Comparison of ENCODE assay signal across 28 mouse cellular contexts in genomic region chr14:88543601-88544000, GRCm38 (mm10).
DNase-seq lines count a peak whose midpoint lies in the region; ATAC-seq and TF ChIP-seq lines count a peak whose summit lies in the region.
"Had no signal": no experiment of that assay in that cellular context is flagged by ENCODE, and none has a peak within 500 bp of the region (broad histone marks: within the 10 kb centered on the region; RNA-seq: fewer than 3 reads in every experiment).

No protein-coding gene starts in this region.

- no peak overlapping the region for H3K9ac ChIP-seq in heart, embryonic 12.5 days
- H3K9ac ChIP-seq: embryonic facial prominence, embryonic 13.5 days; hindbrain, embryonic 14.5 days; limb, embryonic 12.5 days; liver, embryonic 15.5 days; lung, embryonic 14.5 days; stomach, embryonic 15.5 days had no signal

- 0 out of 2 replicates have a peak overlapping the region, but pooled peaks have one; percentile 53 for H3K27ac ChIP-seq in left cerebral cortex, adult 2 months
- H3K27ac ChIP-seq in heart, embryonic 12.5 days (ENCODE audit: poor library complexity, severe bottlenecking): no peak overlapping the region
- H3K27ac ChIP-seq: embryonic facial prominence, embryonic 13.5 days; forebrain, embryonic 10.5 days; heart, embryonic 10.5 days; hindbrain, embryonic 14.5 days; limb, embryonic 12.5 days; liver, embryonic 15.5 days; stomach, embryonic 15.5 days had no signal

- peak; percentile 100 for ATAC-seq in frontal cortex, adult (ENCODE audit: low TSS enrichment)
- ATAC-seq in heart, embryonic 12.5 days (ENCODE audit: insufficient number of reproducible peaks, low FRiP score): no peak
- ATAC-seq: CD4-positive, CD25-positive, alpha-beta regulatory T cell, adult 4 months; intestine, postnatal 0 days had no signal

- WGBS in heart, embryonic 12.5 days: 80% methylated on average over 3 of the region's 3 CpGs

- no peak for TF ChIP-seq CTCF in left cerebral cortex, adult 2 months (IDR thresholded peaks at IDR 0.05)

- no peak overlapping the region for H3K4me2 ChIP-seq in heart, embryonic 12.5 days
- H3K4me2 ChIP-seq: embryonic facial prominence, embryonic 13.5 days; hindbrain, embryonic 14.5 days; limb, embryonic 12.5 days; liver, embryonic 15.5 days; lung, embryonic 14.5 days; stomach, embryonic 15.5 days had no signal

- DNase-seq in frontal cortex, postnatal 25 days (ENCODE audit: low spot score in 2 of 2): no peak
- DNase-seq in right cerebral cortex, adult 2 months (ENCODE audit: low spot score in 2 of 2): peak; percentile 3 to 7
- no peak for DNase-seq in right cerebral cortex, postnatal 25 days
- no peak for DNase-seq in left cerebral cortex, adult 2 months (ENCODE audit: extremely low spot score in 1 of 2, low spot score in 2 of 2)
- DNase-seq in spleen, postnatal 14 days (ENCODE audit: low spot score in 2 of 2): no peak
- DNase-seq: adrenal gland, postnatal 25 days; cerebellum, adult 11 months; cerebellum, adult 9-11 months; gastrocnemius, postnatal 25 days; heart, adult 11 months; heart, postnatal 4 days; kidney, adult 9 months; kidney, postnatal 10 days; lung, embryonic 14.5 days; lung, postnatal 14 days; midbrain, embryonic 14.5 days; thymus, postnatal 14 days had no signal

- H3K4me1 ChIP-seq in heart, embryonic 12.5 days (replicated peaks): no peaks in the 10 kb centered on the region
- H3K4me1 ChIP-seq: embryonic facial prominence, embryonic 13.5 days; forebrain, embryonic 10.5 days; heart, embryonic 10.5 days; limb, embryonic 12.5 days; liver, embryonic 15.5 days; stomach, embryonic 15.5 days had no signal

- H3K36me3 ChIP-seq in heart, embryonic 12.5 days: no peaks in the 10 kb centered on the region
- H3K36me3 ChIP-seq: embryonic facial prominence, embryonic 13.5 days; forebrain, embryonic 10.5 days; heart, embryonic 10.5 days; limb, embryonic 12.5 days; liver, embryonic 15.5 days; stomach, embryonic 15.5 days had no signal

- H3K9me3 ChIP-seq in heart, embryonic 12.5 days (replicated peaks): no peaks in the 10 kb centered on the region; the same call in 1 of the 2 replicates
- H3K9me3 ChIP-seq: embryonic facial prominence, embryonic 13.5 days; forebrain, embryonic 10.5 days; heart, embryonic 10.5 days; limb, embryonic 12.5 days; liver, embryonic 15.5 days; stomach, embryonic 15.5 days had no signal

- no peak overlapping the region for H3K4me3 ChIP-seq in left cerebral cortex, adult 2 months
- H3K4me3 ChIP-seq in heart, embryonic 12.5 days: no peak overlapping the region
- H3K4me3 ChIP-seq: embryonic facial prominence, embryonic 13.5 days; forebrain, embryonic 10.5 days; heart, embryonic 10.5 days; limb, embryonic 12.5 days; liver, embryonic 15.5 days; stomach, embryonic 15.5 days had no signal

- H3K27me3 ChIP-seq in heart, embryonic 12.5 days (replicated peaks): no peaks in the 10 kb centered on the region
- H3K27me3 ChIP-seq: embryonic facial prominence, embryonic 13.5 days; limb, embryonic 12.5 days; liver, embryonic 15.5 days; stomach, embryonic 15.5 days had no signal

- intact Hi-C loops in left cerebral cortex, adult 2 months (cut with DNase I): loop anchor here (1.0 to 10.0 kb wide), 3 partner anchors 54 to 261 kb away; no protein-coding TSS in a partner anchor

Comparison
In these comparisons a context has a peak if more than half of its experiments do, and no peak if none do; other contexts are left out.
1. DNase-seq: peak in right cerebral cortex, adult 2 months (2 of 2); none in frontal cortex, postnatal 25 days (0 of 2), right cerebral cortex, postnatal 25 days (single experiment), left cerebral cortex, adult 2 months (0 of 2) and spleen, postnatal 14 days (0 of 2).